In genomic region chr2:95232135-95232772, GRCm38 (mm10) we compare ENCODE assay signal across 8 mouse cellular contexts.
DNase-seq lines count a peak whose midpoint lies in the region; TF ChIP-seq lines count a peak whose summit lies in the region.

No protein-coding gene starts in this region.

- TF ChIP-seq POLR2A in lung, adult 2 months (IDR thresholded peaks at IDR 0.05; ENCODE audit: borderline replicate concordance, extremely low read depth, low read depth, low read length): no peak

- intact Hi-C loops in heart, postnatal 36 days (cut with DNase I): no loop called here

- WGBS in lung, adult 2 months: 8% methylated on average over 15 of the region's 15 CpGs
- WGBS in embryonic facial prominence, embryonic 10.5 days: 6% methylated on average over 15 of the region's 15 CpGs

- H3K4me3 ChIP-seq in lung, adult 2 months (replicated peaks; ENCODE audit: extremely low read depth, low read depth, low read length): no peak overlapping the region
- peak overlapping the region; percentile 36 for H3K4me3 ChIP-seq in embryonic facial prominence, embryonic 10.5 days

- TF ChIP-seq CTCF in lung, adult 2 months (IDR thresholded peaks at IDR 0.05; ENCODE audit: insufficient read depth, low read length): peak; percentile 25; the same call in 1 of the 2 replicates

- DNase-seq in lung, adult 2 months: no peak
- DNase-seq in lung, adult 18-20 months: no peak
- peak; percentile 82 for DNase-seq in embryonic facial prominence, embryonic 10.5 days (ENCODE audit: low spot score)
- peak; percentile 3 to 13 for DNase-seq in heart, postnatal 36 days
- peak; percentile 11 to 64 for DNase-seq in layer of hippocampus, adult 8-10 months (ENCODE audit: low spot score in 2 of 2)
- DNase-seq in lung, postnatal 10 days: peak; percentile 52
- peak; percentile 46 for DNase-seq in right cerebral cortex, adult 18-20 months
- no peak for DNase-seq in spleen, postnatal 4 days (ENCODE audit: low spot score in 2 of 2)

- H3K36me3 ChIP-seq in embryonic facial prominence, embryonic 10.5 days (replicated peaks): no peaks in the 10 kb centered on the region

- peak overlapping the region; percentile 54; the same call in 1 of the 2 replicates for H3K27ac ChIP-seq in embryonic facial prominence, embryonic 10.5 days (replicated peaks)

- H3K9me3 ChIP-seq in embryonic facial prominence, embryonic 10.5 days: no peaks in the 10 kb centered on the region

- no peaks in the 10 kb centered on the region for H3K27me3 ChIP-seq in embryonic facial prominence, embryonic 10.5 days (replicated peaks; ENCODE audit: low read depth, poor library complexity, severe bottlenecking)

- H3K4me1 ChIP-seq in lung, adult 2 months (ENCODE audit: control insufficient read depth, insufficient read depth, low read length): no peaks in the 10 kb centered on the region
- peaks cover 8% of the 10 kb centered on the region for H3K4me1 ChIP-seq in embryonic facial prominence, embryonic 10.5 days

Comparison
In these comparisons a context has a peak if more than half of its experiments do, and no peak if none do; other contexts are left out.
1. DNase-seq: peak in embryonic facial prominence, embryonic 10.5 days (single experiment), heart, postnatal 36 days (2 of 2), layer of hippocampus, adult 8-10 months (2 of 2), lung, postnatal 10 days (single experiment) and right cerebral cortex, adult 18-20 months (single experiment); none in lung, adult 2 months (single experiment), lung, adult 18-20 months (0 of 2) and spleen, postnatal 4 days (0 of 2).